Mouse (Mus musculus): ENCODE measurements around the gene Xpc. TPM values are rescaled to one million over a fixed set of nuclear protein-coding genes. Genes with fewer than 3 reads are reported as not detected.

Gene Xpc
- total and polyA plus RNA-seq, 3 experiments, result 15.3 to 15.5 TPM; not detected in 1

DNA sequence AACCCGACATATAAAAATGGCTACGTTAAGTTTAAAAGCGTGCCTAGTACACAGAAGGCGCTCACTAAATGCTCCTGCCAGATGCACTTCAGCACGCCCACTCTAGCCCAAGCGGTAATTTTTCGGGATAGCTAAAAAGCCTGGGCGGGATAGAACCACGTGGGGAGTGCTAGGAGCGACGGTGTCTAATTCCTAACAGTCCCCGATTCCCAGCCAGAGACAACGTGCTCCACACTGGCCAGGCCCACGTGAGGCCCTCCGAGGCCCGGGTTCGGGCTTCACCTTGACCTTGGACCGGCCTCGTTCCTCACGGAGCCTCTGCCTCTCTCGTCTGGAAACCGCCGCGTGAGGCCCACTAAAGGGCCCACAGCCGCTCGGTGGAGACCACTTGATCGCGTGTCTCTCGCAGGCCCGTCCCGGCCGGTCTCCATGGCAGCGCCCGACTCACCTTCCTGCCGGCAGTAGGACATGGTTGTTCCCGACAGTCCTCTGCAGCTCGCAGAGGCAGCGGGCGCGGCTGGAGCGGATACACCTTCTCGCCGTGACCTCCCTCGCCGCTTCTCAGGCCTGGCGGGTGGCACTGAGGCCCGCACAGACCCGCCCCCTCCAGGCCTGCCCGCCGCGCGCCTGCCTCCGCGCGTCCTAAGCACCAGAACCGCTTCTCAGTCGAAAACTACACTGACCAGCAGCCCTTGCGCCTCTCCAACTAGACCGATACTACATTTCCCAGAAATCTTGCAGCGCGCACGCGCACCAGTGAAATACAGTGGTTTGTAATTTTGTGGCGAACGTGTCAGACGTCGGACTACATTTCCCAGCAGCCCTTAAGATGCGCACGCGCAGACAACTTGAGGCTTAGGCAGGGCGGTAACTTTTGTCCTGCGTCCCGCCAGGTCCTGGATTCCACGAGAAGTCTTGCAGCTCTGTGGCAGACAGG, 42.6 kb downstream of the Xpc start, which contains the start of the genes Chchd4 and Tmem43:
TSS of gene Chchd4 (minus strand) at position 679 of the 937 bp plus-strand sequence.
TSS of gene Tmem43 (plus strand) at position 836 of the 937 bp plus-strand sequence.
- peak; percentile 99 for DNase-seq (ENCODE audit: low read depth, low spot score)
- peaks cover 6 to 17% of the 10 kb centered on the region in 2 experiments; a peak in 3 of 4 replicates for H3K36me3 ChIP-seq (ENCODE audit: control insufficient read depth in 1 of 2, insufficient read depth in 2 of 2, low read length in 2 of 2)
- H3K27ac ChIP-seq (ENCODE audit: control insufficient read depth, low read depth, low read length), result peak within 1 kb of the TSS; percentile 85
- peak within 1 kb of the TSS; percentile 82 for H3K9ac ChIP-seq (ENCODE audit: control insufficient read depth, low read depth, low read length, poor library complexity, severe bottlenecking)
- peaks cover 0 to 7% of the 10 kb centered on the region in 2 experiments; a peak in 2 of 4 replicates for H3K4me1 ChIP-seq (ENCODE audit: control insufficient read depth in 1 of 2, insufficient read depth in 2 of 2, low read length in 2 of 2)
- H3K79me2 ChIP-seq (ENCODE audit: control insufficient read depth, insufficient read depth, low read length, poor library complexity), result peaks cover 49% of the 10 kb centered on the region
- no peaks in the 10 kb centered on the region for H3K27me3 ChIP-seq (ENCODE audit: control insufficient read depth in 1 of 2, insufficient read depth in 2 of 2, low read length in 2 of 2)
- no peaks in the 10 kb centered on the region for H3K9me3 ChIP-seq (replicated peaks; ENCODE audit: insufficient read depth, low read length)
- peak within 1 kb of the TSS; percentile 73 to 94 for H3K4me3 ChIP-seq (ENCODE audit: control insufficient read depth in 1 of 2, insufficient read depth in 1 of 2, low read depth in 2 of 2, low read length in 2 of 2)
- TF ChIP-seq NRF1 (IDR thresholded peaks at IDR 0.05; ENCODE audit: insufficient read depth, low read depth, low read length, poor library complexity, severe bottlenecking), result peak; percentile 99; the same call in 1 of the 2 replicates
- TF ChIP-seq CTCF (IDR thresholded peaks at IDR 0.05 in 2 of 3, conservative IDR thresholded peaks at IDR 0.05 in 1 of 3; ENCODE audit: control insufficient read depth in 1 of 3, insufficient read depth in 1 of 3, low read depth in 2 of 3, low read length in 3 of 3, poor library complexity in 1 of 3, severe bottlenecking in 1 of 3), result no peak
- TF ChIP-seq HCFC1 (IDR thresholded peaks at IDR 0.05; ENCODE audit: low read depth, low read length), result peak; percentile 99
- TF ChIP-seq MYB (IDR thresholded peaks at IDR 0.05; ENCODE audit: low read depth, low read length), result no peak
- 0 out of 2 replicates have a peak, but pooled peaks have one; percentile 15 for TF ChIP-seq UBTF (IDR thresholded peaks at IDR 0.05; ENCODE audit: borderline replicate concordance, insufficient read depth, low read depth, low read length)
- no peak for TF ChIP-seq GATA1 (IDR thresholded peaks at IDR 0.05; ENCODE audit: low read depth, low read length)
- no peak for TF ChIP-seq ZNF384 (IDR thresholded peaks at IDR 0.05; ENCODE audit: low read depth, low read length)
- no peak for TF ChIP-seq CHD1 (IDR thresholded peaks at IDR 0.05; ENCODE audit: low read depth, low read length)
- TF ChIP-seq USF2 (IDR thresholded peaks at IDR 0.05; ENCODE audit: borderline replicate concordance in 1 of 2, insufficient read depth in 1 of 2, low read depth in 1 of 2, low read length in 2 of 2), result no peak
- TF ChIP-seq ZMIZ1 (IDR thresholded peaks at IDR 0.05; ENCODE audit: low read depth, low read length), result peak; percentile 67; the same call in 1 of the 2 replicates
- TF ChIP-seq USF1 (IDR thresholded peaks at IDR 0.05; ENCODE audit: low read depth, low read length), result peak; percentile 51; the same call in 1 of the 2 replicates
- peak; percentile 70 for TF ChIP-seq NELFE (IDR thresholded peaks at IDR 0.05; ENCODE audit: low read depth, low read length)
- TF ChIP-seq EP300 (IDR thresholded peaks at IDR 0.05; ENCODE audit: low read depth in 1 of 2, low read length in 2 of 2), result no peak
- no peak for TF ChIP-seq ZC3H11A (IDR thresholded peaks at IDR 0.05; ENCODE audit: low read depth, low read length)
- no peak for TF ChIP-seq SMC3 (IDR thresholded peaks at IDR 0.05; ENCODE audit: low read depth, low read length)
- TF ChIP-seq E2F4 (IDR thresholded peaks at IDR 0.05; ENCODE audit: borderline replicate concordance, low read depth, low read length), result peak; percentile 90
- no peak for TF ChIP-seq JUND (IDR thresholded peaks at IDR 0.05; ENCODE audit: low read depth, low read length)
- no peak for TF ChIP-seq RAD21 (IDR thresholded peaks at IDR 0.05; ENCODE audit: low read depth, low read length)
- TF ChIP-seq TCF12 (IDR thresholded peaks at IDR 0.05; ENCODE audit: low read depth, low read length), result peak; percentile 64; the same call in 1 of the 2 replicates
- peak; percentile 91 for TF ChIP-seq MXI1 (IDR thresholded peaks at IDR 0.05; ENCODE audit: low read depth, low read length)
- peak; percentile 82 for TF ChIP-seq POLR2AphosphoS2 (IDR thresholded peaks at IDR 0.05; ENCODE audit: low read length)
- TF ChIP-seq CHD2 (IDR thresholded peaks at IDR 0.05; ENCODE audit: low read length), result peak; percentile 61; the same call in 1 of the 2 replicates
- no peak for TF ChIP-seq TAL1 (IDR thresholded peaks at IDR 0.05; ENCODE audit: low read length)
- TF ChIP-seq SIN3A (IDR thresholded peaks at IDR 0.05; ENCODE audit: low read length), result peak; percentile 91
- no peak for TF ChIP-seq RCOR1 (IDR thresholded peaks at IDR 0.05; ENCODE audit: low read depth, low read length)
- TF ChIP-seq GABPA (IDR thresholded peaks at IDR 0.05; ENCODE audit: low read depth, low read length), result no peak; the same call in 1 of the 2 replicates
- peak; percentile 65 for TF ChIP-seq MAX (IDR thresholded peaks at IDR 0.05; ENCODE audit: low read length)
- TF ChIP-seq TBP (IDR thresholded peaks at IDR 0.05; ENCODE audit: low read depth, low read length), result peak; percentile 80
- TF ChIP-seq ELF1 (IDR thresholded peaks at IDR 0.05; ENCODE audit: low read depth, low read length), result peak; percentile 66
- TF ChIP-seq ETS1 (IDR thresholded peaks at IDR 0.05; ENCODE audit: low read depth, low read length), result peak; percentile 33; the same call in 1 of the 2 replicates
- no peak; the same call in 1 of the 2 replicates for TF ChIP-seq POLR2AphosphoS5 (IDR thresholded peaks at IDR 0.05; ENCODE audit: borderline replicate concordance, low read depth, low read length)
- peak; percentile 82 for TF ChIP-seq MYC (IDR thresholded peaks at IDR 0.05; ENCODE audit: low read depth, low read length)
- no peak for TF ChIP-seq ZKSCAN1 (IDR thresholded peaks at IDR 0.05; ENCODE audit: low read depth, low read length)
- TF ChIP-seq MAZ (IDR thresholded peaks at IDR 0.05; ENCODE audit: low read depth, low read length), result no peak
